Mouse (Mus musculus) midbrain, embryonic 14.5 days (tissue): ENCODE measurements around the gene Kif23. TPM values are rescaled to one million over a fixed set of nuclear protein-coding genes. Genes with fewer than 3 reads are reported as not detected.

Experiments
- ATAC-seq: fragments of 200-750 bp; cut with Nextera tagmentation; 2 replicates; pipeline ENCODE4 v1.8.0; 2017; ENCODE audit warnings: moderate number of reproducible peaks, moderate library complexity; ENCODE audit not compliant: low FRiP score, low TSS enrichment
- DNase-seq: peaks from one replicate; pipeline ENCODE4 v3.0.0-alpha.2; 2015
- H3K27ac ChIP-seq: fragments of 300-500 bp; sonication (generic); replicated peaks from 2 replicates; pipeline ENCODE4 v1.5.1; 2014; ENCODE audit warnings: mild to moderate bottlenecking, low read depth, low read length, moderate library complexity
- H3K27me3 ChIP-seq: fragments of 300-500 bp; sonication (generic); 2 replicates; pipeline ENCODE4 v1.6.1; 2014; ENCODE audit warnings: low read length, control low read depth, mixed read lengths; ENCODE audit not compliant: control insufficient read depth, insufficient read depth
- H3K36me3 ChIP-seq: fragments of 300-500 bp; sonication (generic); 2 replicates; pipeline ENCODE4 v1.6.1; 2014; ENCODE audit warnings: low read length, control low read depth; ENCODE audit not compliant: control insufficient read depth, insufficient read depth
- H3K4me1 ChIP-seq: fragments of 300-500 bp; sonication (generic); 2 replicates; pipeline ENCODE4 v1.6.1; 2014; ENCODE audit warnings: mild to moderate bottlenecking, antibody characterized with exemption, low read length, control low read depth; ENCODE audit not compliant: control insufficient read depth, insufficient read depth
- H3K4me2 ChIP-seq: fragments of 300-500 bp; sonication (generic); 2 replicates; pipeline ENCODE4 v1.6.1; 2014; ENCODE audit warnings: mild to moderate bottlenecking, low read length, moderate library complexity
- H3K4me3 ChIP-seq: fragments of 300-500 bp; sonication (generic); replicated peaks from 2 replicates; pipeline ENCODE4 v1.5.1; 2014; ENCODE audit warnings: low read depth, low read length
- H3K9ac ChIP-seq: fragments of 300-500 bp; sonication (generic); replicated peaks from 2 replicates; pipeline ENCODE4 v1.6.1; 2014; ENCODE audit warnings: mild to moderate bottlenecking, low read length, moderate library complexity
- H3K9me3 ChIP-seq: fragments of 300-500 bp; sonication (generic); 2 replicates; pipeline ENCODE4 v1.6.1; 2016; ENCODE audit warnings: low read length, control low read depth, mixed read lengths; ENCODE audit not compliant: control insufficient read depth
- WGBS: fragments of 180-500 bp; shearing (Covaris S2); extraction: QIAGEN DNeasy Blood & Tissue Kit; methylation state at CpG from one replicate; pipeline ENCODE4 v1.1.7; 2014; 5-methylcytosine and 5-hydroxymethylcytosine counted together
- polyA plus RNA-seq: library from polyadenylated mRNA; unstranded; fragments of >200 nt; fragmentation: Nextera tagmentation; extraction: Ambion mirVana; gene quantifications from 2 replicates; pipeline ENCODE4 v1.2.1, GENCODE M21; 2014

Kif23 gene
- polyA plus RNA-seq, 1 experiment from 2014 or later: 26.3 TPM

- H3K4me2 ChIP-seq: no peak overlapping the region
- no peak overlapping the region for H3K27ac ChIP-seq
- no peak overlapping the region for H3K4me3 ChIP-seq
- 91% methylated on average over 10 of the region's 10 CpGs for WGBS
- H3K27me3 ChIP-seq: no peaks in the 10 kb centered on the region
- ATAC-seq: no peak
- H3K36me3 ChIP-seq: peaks cover 8% of the 10 kb centered on the region; the same call in 1 of the 2 replicates
- no peaks in the 10 kb centered on the region for H3K9me3 ChIP-seq
- H3K9ac ChIP-seq: no peak overlapping the region
- DNase-seq: no peak
- no peaks in the 10 kb centered on the region for H3K4me1 ChIP-seq
Observed at GRCm38 (mm10) chr9:61925086-61925660, 21.4 kb downstream of the Kif23 start.

GRCm38 (mm10) chr9:61920331-61920730 lies 26.2 kb downstream of the Kif23 start:
- peaks cover 4% of the 10 kb centered on the region; the same call in 1 of the 2 replicates for H3K36me3 ChIP-seq
- no peak overlapping the region for H3K27ac ChIP-seq
- no peaks in the 10 kb centered on the region for H3K27me3 ChIP-seq
- DNase-seq: no peak
- H3K9me3 ChIP-seq: no peaks in the 10 kb centered on the region
- H3K4me3 ChIP-seq: no peak overlapping the region
- ATAC-seq: no peak
- H3K4me2 ChIP-seq: no peak overlapping the region
- peaks cover 2% of the 10 kb centered on the region; the same call in 1 of the 2 replicates for H3K4me1 ChIP-seq
- H3K9ac ChIP-seq: no peak overlapping the region
- 97% methylated on average over 6 of the region's 6 CpGs for WGBS

GRCm38 (mm10) chr9:61919464-61919863 lies 27.1 kb downstream of the Kif23 start:
- Histone ChIP-seq H3K27me3 (no peaks in the 10 kb centered on the region), H3K4me3 (no peak overlapping the region), H3K4me1 (peaks cover 5% of the 10 kb centered on the region), H3K9me3 (no peaks in the 10 kb centered on the region), H3K4me2 (no peak overlapping the region), H3K27ac (no peak overlapping the region), H3K9ac (no peak overlapping the region), H3K36me3 (peaks cover 3% of the 10 kb centered on the region; the same call in 1 of the 2 replicates)
- WGBS: 96% methylated on average over 5 of the region's 5 CpGs
- DNase-seq: no peak
- no peak for ATAC-seq

- Histone ChIP-seq H3K4me1 (peaks cover 12% of the 10 kb centered on the region), H3K4me2 (no peak overlapping the region), H3K27ac (no peak overlapping the region), H3K27me3 (no peaks in the 10 kb centered on the region), H3K36me3 (peaks cover 7% of the 10 kb centered on the region), H3K4me3 (no peak overlapping the region), H3K9ac (no peak overlapping the region), H3K9me3 (no peaks in the 10 kb centered on the region)
- no peak for DNase-seq
- 95% methylated on average over 6 of the region's 6 CpGs for WGBS
- no peak for ATAC-seq
Observed at GRCm38 (mm10) chr9:61917436-61917835, 29.1 kb downstream of the Kif23 start.

- 92% methylated on average over 3 of the region's 3 CpGs for WGBS
- Histone ChIP-seq H3K4me1 (peaks cover 12% of the 10 kb centered on the region), H3K4me3 (no peak overlapping the region), H3K9me3 (no peaks in the 10 kb centered on the region), H3K27me3 (no peaks in the 10 kb centered on the region), H3K4me2 (no peak overlapping the region), H3K36me3 (peaks cover 11% of the 10 kb centered on the region), H3K9ac (no peak overlapping the region), H3K27ac (no peak overlapping the region)
- no peak for DNase-seq
- ATAC-seq: no peak
Observed at GRCm38 (mm10) chr9:61916986-61917385, 29.6 kb downstream of the Kif23 start.

- H3K4me1 ChIP-seq: peaks cover 12% of the 10 kb centered on the region
- peaks cover 23% of the 10 kb centered on the region for H3K36me3 ChIP-seq
- H3K27ac ChIP-seq: peak overlapping the region; percentile 92; the same call in 1 of the 2 replicates
- no peak overlapping the region; the same call in 1 of the 2 replicates for H3K9ac ChIP-seq
- DNase-seq (no peak), ATAC-seq (no peak)
- no peaks in the 10 kb centered on the region for H3K27me3 ChIP-seq
- H3K9me3 ChIP-seq: no peaks in the 10 kb centered on the region
- H3K4me2 ChIP-seq: peak overlapping the region; percentile 82
- 41% methylated on average over 4 of the region's 4 CpGs for WGBS
- peak overlapping the region; percentile 50 for H3K4me3 ChIP-seq
Observed at GRCm38 (mm10) chr9:61915393-61916005, 31.1 kb downstream of the Kif23 start.

- peak overlapping the region; percentile 92 for H3K27ac ChIP-seq
- 5% methylated on average over 13 of the region's 13 CpGs for WGBS
- DNase-seq: no peak
Observed at GRCm38 (mm10) chr9:61914917-61915300, 31.7 kb downstream of the Kif23 start.

GRCm38 (mm10) chr9:61914203-61914916 lies 32.2 kb downstream of the Kif23 start, which contains the start of gene Rplp1:
Gene Rplp1 (minus strand): TSS chr9:61914542.
- Histone ChIP-seq H3K27me3 (no peaks in the 10 kb centered on the region), H3K36me3 (peaks cover 23% of the 10 kb centered on the region), H3K4me1 (peaks cover 12% of the 10 kb centered on the region), H3K27ac (peak within 1 kb of the TSS; percentile 92), H3K4me3 (peak within 1 kb of the TSS; percentile 50), H3K9me3 (no peaks in the 10 kb centered on the region), H3K9ac (peak within 1 kb of the TSS; percentile 57), H3K4me2 (peak within 1 kb of the TSS; percentile 82)
- ATAC-seq: peak; percentile 96
- DNase-seq: peak; percentile 98
- under 1% methylated on average over 65 of the region's 70 CpGs for WGBS

More at GRCm38 (mm10) chr9:61914917-61915300, 31.7 kb downstream of the Kif23 start:
- Histone ChIP-seq H3K4me1 (peaks cover 12% of the 10 kb centered on the region), H3K9ac (peak overlapping the region; percentile 57), H3K9me3 (no peaks in the 10 kb centered on the region), H3K4me2 (peak overlapping the region; percentile 82), H3K4me3 (peak overlapping the region; percentile 50), H3K36me3 (peaks cover 23% of the 10 kb centered on the region), H3K27me3 (no peaks in the 10 kb centered on the region)
- ATAC-seq: 0 out of 2 replicates have a peak, but pooled peaks have one; percentile 8
